Mouse (Mus musculus): ENCODE measurements around the gene Grb10. TPM values are rescaled to one million over a fixed set of nuclear protein-coding genes. Genes with fewer than 3 reads are reported as not detected.

Grb10 gene
- total RNA-seq, 2 experiments from 2014 or later: 33.8 to 39.3 TPM

DNA sequence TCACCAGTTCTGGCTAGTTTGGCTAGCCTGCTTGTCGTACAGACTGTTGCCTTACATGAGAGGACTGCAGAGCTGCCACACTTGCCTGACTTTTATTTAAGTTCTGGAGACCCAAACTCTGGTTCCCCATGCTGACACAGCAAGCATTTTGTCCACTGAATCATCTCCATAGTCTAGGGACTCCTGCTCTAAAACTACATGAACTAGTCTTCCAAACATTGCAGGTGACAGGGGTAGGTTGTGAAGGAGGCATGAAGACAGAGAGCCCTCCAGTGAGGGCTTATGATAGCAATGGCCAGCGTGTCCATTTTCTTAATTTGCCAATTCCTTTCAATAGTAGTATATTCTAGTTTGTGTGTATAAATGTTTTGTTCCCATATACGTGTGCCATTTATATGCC, 109.4 kb downstream of the Grb10 start:
- no peak for DNase-seq (ENCODE audit: low spot score in 2 of 2)
- intact Hi-C loops (cut with DNase I): no loop called here

DNA sequence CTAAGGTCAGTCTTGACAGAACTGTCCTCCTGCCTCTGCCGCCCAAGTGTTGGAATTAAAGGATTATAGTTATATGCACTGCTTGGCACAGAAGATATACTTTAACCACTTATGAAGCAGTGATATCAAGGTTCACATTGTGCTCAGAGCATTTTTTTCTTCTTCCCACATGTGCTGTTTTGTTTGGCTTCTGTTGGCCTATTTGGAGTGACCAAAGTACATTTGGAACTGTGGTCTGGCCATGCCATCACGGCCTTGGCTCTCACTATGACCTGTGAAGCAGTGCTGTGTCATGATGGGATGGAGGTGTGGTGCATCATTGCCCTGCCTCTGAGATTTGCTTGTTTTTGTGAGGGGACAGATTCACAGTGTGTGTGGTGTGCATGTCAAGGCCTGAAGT, 109.9 kb downstream of the Grb10 start:
- no peak for DNase-seq (ENCODE audit: low spot score in 2 of 2)
- intact Hi-C loops (cut with DNase I): no loop called here

DNA sequence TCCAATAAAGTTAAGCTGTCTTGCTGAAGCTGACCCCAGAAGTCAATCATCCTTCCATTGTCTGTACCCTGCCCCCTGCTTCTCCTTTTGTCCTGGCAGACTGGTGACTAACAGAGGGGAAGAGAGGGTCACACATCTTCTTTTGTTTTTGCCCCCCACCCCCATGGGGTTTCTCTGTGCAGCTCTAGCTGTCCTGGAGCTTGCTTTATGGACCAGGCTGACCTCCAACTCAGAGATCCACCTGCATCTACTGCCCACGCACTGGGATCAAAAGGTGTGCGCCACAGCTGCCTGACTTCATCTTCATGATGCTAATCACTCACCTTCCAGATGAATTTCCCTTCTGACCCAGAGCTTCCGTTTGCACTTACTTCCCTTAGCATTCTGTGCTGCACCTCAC, 114.6 kb downstream of the Grb10 start:
- intact Hi-C loops (cut with DNase I): no loop called here
- no peak for DNase-seq (ENCODE audit: low spot score in 2 of 2)

DNA sequence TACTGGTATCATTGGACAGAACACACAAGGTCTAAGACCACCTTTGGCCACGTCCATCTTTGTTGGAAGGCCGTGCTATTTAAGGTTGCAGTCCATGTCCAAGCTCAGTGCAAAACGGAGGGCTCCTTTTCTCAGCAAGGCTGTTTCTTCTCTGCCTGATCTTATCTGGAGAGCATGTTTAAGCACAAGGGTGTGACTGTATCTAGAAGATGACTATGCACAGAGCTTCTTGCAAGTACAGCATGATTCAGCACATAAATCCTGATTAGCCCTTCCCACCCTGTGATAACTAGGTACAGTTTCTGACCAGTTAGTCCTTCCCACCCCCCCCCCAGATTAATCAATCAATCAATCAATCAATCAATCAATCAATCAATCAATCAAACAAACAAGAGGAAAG, 115.1 kb downstream of the Grb10 start:
- DNase-seq (ENCODE audit: low spot score in 2 of 2): no peak
- intact Hi-C loops (cut with DNase I): no loop called here

DNA sequence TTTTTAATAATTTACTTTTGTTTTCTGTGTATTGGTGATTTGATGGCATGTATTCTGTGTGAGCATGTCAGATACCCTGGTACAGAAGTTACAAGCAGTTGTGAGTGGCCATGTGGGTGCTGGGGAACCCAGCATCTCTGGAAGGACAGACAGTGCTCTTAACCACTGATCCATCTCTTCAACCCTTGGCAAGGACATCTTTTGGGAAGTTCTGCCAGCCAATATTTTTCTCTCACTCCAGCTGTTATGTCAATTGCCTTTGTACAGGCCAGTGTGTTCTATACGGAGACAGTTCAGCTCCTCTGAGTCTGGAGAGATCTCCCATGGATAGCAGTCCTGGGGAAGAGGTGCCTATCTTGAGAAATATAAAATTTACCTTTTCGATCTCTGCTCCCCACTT, 116.4 kb downstream of the Grb10 start:
- intact Hi-C loops (cut with DNase I): no loop called here
- no peak for DNase-seq (ENCODE audit: low spot score in 2 of 2)

DNA sequence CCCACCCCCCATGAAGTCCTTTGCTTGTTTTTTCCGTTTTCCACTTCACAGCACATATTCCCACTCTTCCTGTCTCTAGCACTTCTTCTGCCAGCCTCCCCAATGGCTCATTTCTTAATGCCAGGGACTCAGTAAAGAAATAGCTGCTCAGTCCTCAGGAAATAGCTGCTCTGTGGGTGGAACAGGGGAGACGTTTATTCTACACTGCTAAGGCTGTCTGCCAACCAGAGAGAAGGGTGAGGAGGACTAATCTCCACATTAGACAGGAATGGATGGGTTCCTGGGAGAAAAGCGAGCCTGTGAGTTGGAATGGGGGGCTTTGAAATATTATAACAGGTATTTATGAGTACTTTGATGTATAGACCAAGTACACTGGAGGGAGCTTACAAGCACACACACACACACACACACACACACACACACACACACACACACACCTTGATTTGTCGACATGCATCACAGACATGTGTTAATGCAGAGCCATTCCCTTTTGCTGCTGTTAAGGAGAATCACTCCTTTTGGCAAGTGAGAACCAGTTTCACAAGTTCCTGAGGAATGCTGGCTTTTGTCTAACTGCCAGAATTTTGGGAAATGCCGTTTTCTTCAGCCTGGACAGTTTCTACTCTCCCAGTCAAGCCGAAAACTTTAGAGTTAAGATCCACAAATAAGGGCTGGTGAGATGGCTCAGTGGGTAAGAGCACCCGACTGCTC, 130.6 kb downstream of the Grb10 start:
- DNase-seq (ENCODE audit: low spot score in 2 of 2): peak in 1 of 2 experiments; percentile 5
- intact Hi-C loops (cut with DNase I): no loop called here

DNA sequence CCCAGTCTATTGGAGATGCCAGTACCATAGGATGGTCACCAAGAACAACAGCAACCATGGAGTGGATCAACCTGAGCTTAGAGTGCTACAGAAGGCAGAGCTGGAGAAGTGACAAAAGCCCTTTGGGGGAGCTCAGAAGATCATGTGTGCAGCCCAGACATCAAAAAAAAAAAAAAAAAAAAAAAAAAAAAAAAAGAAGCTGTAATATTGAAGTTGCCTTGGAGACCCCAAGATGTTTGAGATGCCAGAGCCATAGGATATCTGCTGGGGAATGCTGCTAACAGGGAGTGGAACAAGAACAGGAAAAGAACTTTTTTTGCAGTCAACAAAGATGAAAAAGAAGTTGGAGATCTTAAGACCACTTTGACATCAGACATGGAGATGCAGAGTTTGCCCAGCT, 133.0 kb downstream of the Grb10 start:
- no peak for DNase-seq (ENCODE audit: low spot score in 2 of 2)
- intact Hi-C loops (cut with DNase I): no loop called here

DNA sequence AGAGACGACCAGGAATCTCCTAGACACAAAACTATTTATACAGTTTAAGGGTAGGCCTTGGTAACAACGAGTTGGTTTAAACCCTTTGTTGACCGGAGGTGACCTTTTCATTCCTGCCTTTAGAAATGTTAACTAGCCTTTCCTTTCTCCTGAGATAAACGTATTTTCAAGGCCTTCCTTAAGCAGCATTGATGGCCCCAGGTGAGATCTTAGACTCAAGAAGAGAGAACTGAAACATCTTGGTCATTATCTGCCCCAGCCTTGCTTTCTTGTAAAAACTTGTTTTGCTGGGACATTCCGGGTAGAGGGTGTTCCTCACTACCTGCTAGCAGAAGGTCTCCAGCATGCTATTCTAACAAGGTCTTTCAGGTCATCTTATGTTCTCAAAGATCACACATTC, 133.5 kb downstream of the Grb10 start:
- intact Hi-C loops (cut with DNase I): no loop called here
- no peak for DNase-seq (ENCODE audit: low spot score in 2 of 2)

DNA sequence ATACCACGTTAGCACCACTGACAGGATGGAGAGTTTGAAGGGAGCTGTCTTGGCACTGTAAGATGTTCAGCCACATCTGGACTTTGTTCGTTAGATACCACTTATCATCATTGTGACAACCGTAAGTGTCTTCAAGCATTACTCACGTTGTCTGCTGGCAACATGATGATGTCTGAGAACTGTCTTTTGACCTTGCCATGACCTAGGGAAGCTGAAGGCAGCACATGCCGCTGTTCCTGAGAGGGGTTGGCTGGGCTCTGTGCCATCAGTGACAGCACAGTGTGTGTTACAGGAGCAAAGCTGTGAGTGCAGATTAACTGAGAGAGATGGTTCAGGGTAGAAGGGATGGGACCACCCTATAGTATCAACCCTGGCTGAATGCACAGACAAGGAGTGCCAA, 137.0 kb downstream of the Grb10 start:
- intact Hi-C loops (cut with DNase I): no loop called here

DNA sequence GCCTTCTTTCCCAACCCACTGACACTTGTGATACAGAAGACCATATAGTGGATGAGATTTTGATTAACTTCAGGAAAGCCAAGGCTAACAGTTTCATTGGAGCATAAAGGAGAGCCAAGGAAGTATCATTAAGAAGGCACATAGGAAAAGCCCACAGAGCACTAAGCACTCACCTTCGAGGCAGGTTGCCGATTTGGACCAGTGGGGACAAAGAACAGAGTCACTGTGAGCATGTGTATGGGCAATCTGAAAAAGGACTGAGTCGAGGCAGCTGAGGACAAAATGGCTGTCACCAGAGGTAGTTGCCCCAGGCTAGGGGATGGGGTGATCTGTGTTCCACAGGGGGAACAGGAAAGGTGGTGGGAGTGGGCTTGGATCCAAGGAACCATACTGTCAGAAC, 140.0 kb downstream of the Grb10 start:
- intact Hi-C loops (cut with DNase I): no loop called here
- no peak for DNase-seq (ENCODE audit: low spot score in 2 of 2)

More for the DNA sequence above, 137.0 kb downstream of the Grb10 start:
- no peak for DNase-seq (ENCODE audit: low spot score in 2 of 2)

DNA sequence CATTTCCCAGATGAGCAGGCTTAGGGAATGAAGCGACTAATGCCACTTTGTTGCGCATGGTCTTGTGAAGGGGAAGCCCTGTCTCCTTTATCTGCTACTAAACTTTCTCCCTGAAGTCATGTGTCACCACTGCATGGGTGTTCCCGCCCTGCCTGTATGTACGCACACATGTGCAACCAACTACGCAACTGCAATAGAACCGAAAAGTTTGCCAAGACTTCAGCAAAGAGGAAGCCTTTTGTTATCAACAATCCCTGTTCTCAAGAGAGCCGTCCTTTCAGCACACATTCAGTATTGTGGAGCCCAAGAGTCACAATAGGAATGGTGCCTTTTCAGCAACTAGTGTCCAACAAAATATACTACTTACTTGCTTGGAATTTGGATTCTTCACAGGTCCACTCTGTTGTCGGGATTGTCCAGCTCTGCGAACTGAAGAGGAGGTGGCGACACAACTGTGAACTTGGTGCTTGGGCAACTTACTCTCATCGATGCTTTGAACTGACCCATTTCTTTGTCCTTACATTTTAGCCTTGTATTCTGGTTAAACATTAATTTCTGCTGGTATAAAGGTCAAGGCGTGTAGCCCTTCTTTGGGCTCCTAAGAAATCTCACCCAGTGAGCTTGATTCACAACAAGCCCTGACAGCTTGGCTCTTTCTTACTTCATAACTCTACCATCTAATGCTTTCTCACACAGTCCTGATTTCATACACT, 140.7 kb downstream of the Grb10 start, which contains the start of gene Ddc:
Ddc (minus strand) TSS at position 500 of the 713 bp plus-strand sequence.
- no peak for DNase-seq (ENCODE audit: low spot score in 2 of 2)
- intact Hi-C loops (cut with DNase I): no loop called here

DNA sequence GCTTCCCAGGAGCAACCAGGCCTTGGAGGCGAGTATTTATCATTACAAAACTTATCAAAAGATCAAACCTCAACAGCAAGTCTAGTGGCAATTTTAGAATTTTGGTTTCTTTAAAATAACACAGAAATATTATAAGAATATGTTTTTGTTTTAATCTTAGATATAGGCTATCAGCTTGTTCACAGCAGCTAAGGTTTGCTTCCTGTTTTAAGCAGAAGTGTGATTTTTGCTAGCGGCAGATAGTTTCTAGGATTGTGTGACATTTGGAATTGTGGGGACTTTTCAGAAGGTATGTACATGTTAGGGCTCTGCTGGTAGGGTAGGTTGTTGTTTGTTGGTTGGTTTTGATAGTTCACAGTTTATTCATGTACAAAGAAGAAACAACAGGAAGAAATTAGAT, 143.0 kb downstream of the Grb10 start:
- intact Hi-C loops (cut with DNase I): no loop called here
- DNase-seq (ENCODE audit: low spot score in 2 of 2): no peak

DNA sequence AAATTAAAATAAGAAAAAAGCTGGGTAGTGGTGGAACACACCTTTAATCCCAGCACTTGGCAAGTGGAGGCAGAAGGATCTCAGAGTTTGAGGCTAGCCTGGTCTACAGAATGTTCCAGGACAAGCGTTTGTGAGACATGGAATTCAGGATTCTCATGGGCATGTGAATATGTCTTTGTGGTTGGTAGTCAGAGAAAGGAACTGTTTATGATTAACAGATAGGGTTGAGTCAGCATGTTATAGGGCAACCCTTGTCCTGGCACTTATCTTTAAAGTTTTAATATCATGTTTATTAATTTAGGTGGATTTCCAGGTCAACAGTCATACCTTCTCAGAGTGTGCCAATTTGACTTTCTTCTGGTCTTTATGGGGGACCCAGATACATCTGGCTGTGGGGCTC, 144.7 kb downstream of the Grb10 start:
- intact Hi-C loops (cut with DNase I): no loop called here
- DNase-seq (ENCODE audit: low spot score in 2 of 2): no peak

DNA sequence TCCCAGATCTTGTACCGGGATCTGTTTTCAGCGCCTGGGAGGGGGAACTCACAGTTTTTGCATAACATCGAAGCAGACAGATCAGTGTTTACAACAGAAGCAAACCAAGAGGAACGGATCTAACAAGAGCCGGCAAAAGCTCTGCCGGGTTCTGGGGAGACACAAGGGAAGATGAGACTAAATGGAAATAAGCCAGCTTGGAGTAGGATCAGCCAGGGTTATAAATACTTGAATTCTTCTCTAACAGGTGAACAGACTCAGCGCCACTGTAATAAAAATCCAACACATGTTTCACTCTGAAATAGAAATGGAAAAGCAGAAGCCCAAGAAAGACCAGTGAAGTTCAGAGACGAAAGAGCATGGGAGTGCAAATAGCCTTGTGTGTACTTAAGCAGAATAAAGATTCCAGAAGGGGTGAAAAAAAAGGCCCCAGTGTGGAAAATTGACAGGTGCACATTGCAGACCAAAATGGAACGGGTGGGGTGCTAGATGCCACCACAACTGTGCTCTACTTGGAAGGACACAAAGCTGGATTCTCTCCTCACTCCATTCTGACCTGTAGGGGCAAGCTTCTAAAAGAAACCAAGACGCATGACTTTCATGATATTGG, 145.4 kb downstream of the Grb10 start:
- intact Hi-C loops (cut with DNase I): no loop called here
- no peak for DNase-seq (ENCODE audit: low spot score in 2 of 2)

DNA sequence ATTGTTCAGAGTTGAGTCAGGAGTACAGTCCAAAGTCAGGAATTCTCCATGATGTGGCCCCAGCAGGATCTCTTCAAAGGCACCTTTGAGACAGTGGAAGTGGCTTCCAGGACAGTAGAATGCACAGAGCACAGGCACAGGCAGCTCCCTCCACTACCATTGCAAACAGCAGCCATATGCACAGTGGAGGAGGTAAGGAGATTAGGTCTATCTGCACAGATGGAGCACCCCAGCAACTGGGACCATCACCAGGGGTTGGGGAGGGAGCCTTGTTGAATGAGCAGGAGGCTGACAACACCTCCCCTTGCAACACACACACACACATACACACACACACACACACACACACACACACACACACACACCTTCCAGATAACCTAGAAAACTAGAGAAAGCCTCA, 146.7 kb downstream of the Grb10 start:
- intact Hi-C loops (cut with DNase I): no loop called here
- no peak for DNase-seq (ENCODE audit: low spot score in 2 of 2)

DNA sequence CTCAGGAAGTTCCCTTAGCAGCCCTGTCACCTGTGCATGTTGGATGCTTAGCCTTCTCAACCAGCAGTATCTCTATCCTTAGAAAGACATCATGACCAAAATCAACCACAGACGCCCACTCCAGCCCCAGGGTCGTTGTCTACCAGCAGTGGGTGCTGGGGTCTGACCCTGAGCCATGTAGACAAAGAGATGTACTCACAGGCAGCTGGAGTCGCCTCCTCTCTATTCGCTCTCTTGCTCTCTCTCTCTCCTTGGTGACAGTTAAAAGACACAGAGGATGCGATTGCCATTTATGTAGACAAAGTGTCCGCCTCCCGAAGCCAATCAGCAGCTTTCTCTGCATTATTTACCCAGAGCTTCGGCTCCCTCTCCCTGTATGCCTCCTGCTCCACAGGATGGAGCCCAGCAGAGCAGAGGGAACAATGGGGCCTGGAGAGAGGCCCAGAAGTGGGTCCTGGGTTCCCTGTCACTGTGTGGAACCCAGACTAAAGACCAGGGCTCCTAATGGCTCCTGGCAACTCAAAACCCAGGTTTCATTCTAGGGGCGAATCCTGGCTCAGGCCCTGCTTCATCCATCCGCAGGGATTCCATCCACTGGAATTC, 148.2 kb downstream of the Grb10 start:
- intact Hi-C loops (cut with DNase I): no loop called here
- DNase-seq (ENCODE audit: low spot score in 2 of 2): no peak

DNA sequence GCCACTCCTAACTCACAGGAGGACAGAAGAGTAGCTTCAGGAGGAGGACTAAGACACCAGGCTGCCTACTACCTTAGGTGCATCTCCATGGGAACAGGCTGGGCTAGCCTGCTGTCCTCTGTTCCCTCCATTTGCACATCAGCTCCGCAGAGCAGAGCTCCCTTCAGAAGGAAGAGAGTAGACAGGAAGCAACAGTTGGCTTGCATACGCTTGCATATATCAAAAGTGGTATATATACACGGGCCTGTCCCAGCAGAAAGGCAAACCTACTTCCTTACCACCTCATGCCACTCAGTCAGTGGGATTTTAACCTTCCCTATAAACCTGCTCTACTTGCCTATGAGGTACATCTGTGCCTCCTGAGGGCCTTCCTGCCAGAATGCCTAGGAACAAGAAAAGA, 149.8 kb downstream of the Grb10 start:
- intact Hi-C loops (cut with DNase I): no loop called here

DNA sequence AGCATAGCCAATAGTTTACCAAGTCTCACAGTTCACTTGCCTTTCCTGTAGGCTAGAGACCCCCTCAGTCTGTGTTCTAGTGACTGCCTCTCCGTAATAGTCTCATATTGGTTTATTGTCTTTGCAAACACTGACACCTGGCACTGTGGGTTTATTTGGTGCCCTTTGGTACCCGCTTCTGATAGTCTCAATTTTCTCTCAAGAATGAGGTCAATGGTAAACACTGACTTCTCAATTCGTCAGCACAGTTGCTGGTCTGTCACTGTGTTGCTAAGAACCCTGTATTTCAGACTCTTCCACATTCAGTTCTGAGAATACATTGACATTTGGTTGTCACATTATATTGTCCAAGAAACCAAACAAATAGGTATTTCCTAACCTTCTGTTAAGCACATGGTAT, 150.4 kb downstream of the Grb10 start:
- no peak for DNase-seq (ENCODE audit: low spot score in 2 of 2)
- intact Hi-C loops (cut with DNase I): no loop called here

More for the DNA sequence above, 149.8 kb downstream of the Grb10 start:
- DNase-seq (ENCODE audit: low spot score in 2 of 2): no peak

DNA sequence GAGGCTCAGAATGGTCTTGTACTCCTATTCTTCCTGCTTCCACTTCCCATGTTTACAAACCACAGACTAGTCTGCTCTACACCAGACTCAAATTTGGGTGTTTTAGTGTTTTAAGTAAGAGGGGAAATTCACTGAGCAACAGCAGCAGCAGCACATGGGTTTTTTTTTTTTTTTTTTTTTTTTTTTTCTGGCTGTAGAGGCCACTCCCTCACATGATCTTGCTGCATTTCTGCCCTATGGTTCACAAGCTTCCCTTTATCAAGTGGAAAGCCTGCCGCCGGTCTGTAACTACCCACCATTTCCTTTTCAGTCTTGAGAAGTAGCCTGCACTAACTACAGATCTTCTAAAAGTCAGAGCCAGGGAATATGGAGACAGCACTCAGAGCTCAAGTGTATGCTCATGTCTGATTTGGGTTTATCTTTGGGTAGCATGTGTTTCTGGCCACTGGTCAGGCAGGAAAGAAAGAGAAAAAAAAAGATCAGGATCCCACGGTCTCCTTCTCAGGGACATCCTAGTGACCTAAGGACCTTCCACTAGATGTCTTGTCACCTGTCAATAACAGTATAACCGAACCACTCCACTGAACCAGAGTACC, 152.0 kb downstream of the Grb10 start:
- intact Hi-C loops (cut with DNase I): no loop called here
- no peak for DNase-seq (ENCODE audit: low spot score in 2 of 2)

DNA sequence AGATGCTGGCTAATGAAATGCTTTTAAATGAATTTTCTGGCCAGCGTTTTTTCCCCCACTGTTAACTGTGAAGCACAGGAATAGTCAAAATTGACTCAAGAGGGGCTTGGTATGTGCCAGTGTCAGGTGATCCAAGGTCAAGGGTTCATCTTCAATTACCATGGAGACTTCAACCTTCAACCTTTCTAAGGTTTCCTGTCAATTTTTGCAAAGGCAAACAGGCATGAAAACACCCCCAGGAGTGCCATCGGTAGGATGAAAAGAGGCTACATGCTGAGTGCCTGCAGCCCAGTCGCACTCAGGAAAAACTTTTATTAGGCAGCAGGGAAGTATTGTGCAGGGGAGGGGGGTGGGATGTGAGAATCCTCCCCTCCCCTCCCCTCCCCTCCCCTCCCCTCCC, 152.6 kb downstream of the Grb10 start:
- intact Hi-C loops (cut with DNase I): no loop called here

More for the DNA sequence above, 152.6 kb downstream of the Grb10 start:
- no peak for DNase-seq (ENCODE audit: low spot score in 2 of 2)

All from left cerebral cortex, postnatal 36 days (tissue).